Mouse (Mus musculus) megakaryocyte progenitor cell, adult 5-6 weeks (primary cell): ENCODE measurements at regions not wholly inside any gene's neighbourhood (a gene's known extent, or its start where the extent isn't known, plus 50 kb on each side); places are given as distances from the start of the nearest gene placed in this dataset.

ENCODE experiments used
- ATAC-seq: replicated peaks from 2 replicates; pipeline ENCODE4 v1.8.0; 2016; ENCODE audit warnings: mild to moderate bottlenecking, moderate TSS enrichment, inconsistent platforms; ENCODE audit not compliant: poor library complexity

GRCm38 (mm10) chr7:129441085-129441617 lies 150.5 kb upstream of the Wdr11 start:
- no peak for ATAC-seq

- ATAC-seq, result 0 out of 2 replicates have a peak, but pooled peaks have one; percentile 26
These were observed 122.2 kb upstream of the Wdr11 start for GRCm38 (mm10) chr7:129469496-129469895.

GRCm38 (mm10) chr7:129483736-129484135 lies 107.9 kb upstream of the Wdr11 start:
- ATAC-seq, result no peak

GRCm38 (mm10) chr7:129506894-129507293 lies 84.8 kb upstream of the Wdr11 start:
- peak; percentile 61 for ATAC-seq

GRCm38 (mm10) chr7:129509631-129510132 lies 82.0 kb upstream of the Wdr11 start:
- no peak for ATAC-seq

- no peak for ATAC-seq
These were observed 77.0 kb upstream of the Wdr11 start for GRCm38 (mm10) chr7:129514619-129515018.

GRCm38 (mm10) chr7:129524369-129524915 lies 67.2 kb upstream of the Wdr11 start:
- ATAC-seq, result no peak

GRCm38 (mm10) chr7:129525985-129526384 lies 65.7 kb upstream of the Wdr11 start:
- ATAC-seq, result no peak

- 0 out of 2 replicates have a peak, but pooled peaks have one; percentile 34 for ATAC-seq
These were observed 63.4 kb upstream of the Wdr11 start for GRCm38 (mm10) chr7:129528263-129528662.

- no peak for ATAC-seq
These were observed 58.2 kb upstream of the Wdr11 start for GRCm38 (mm10) chr7:129533366-129533905.
